Mouse (Mus musculus) thymus, postnatal 0 days (tissue): Measurements from ENCODE around the gene Wdr5. TPM values are rescaled to one million over a fixed set of nuclear protein-coding genes. Genes with fewer than 3 reads are reported as not detected.
A peak's percentile ranks its signal among the peaks of the same experiment; 100 is the strongest.
"Not testable (repeated sequence)": the region's sequence is repeated elsewhere in the genome, so short reads cannot be mapped to it uniquely, and the experiment has no call there.

Source experiments
- DNase-seq: peaks from one replicate; pipeline ENCODE4 v3.0.0-alpha.2; 2015; ENCODE audit warnings: low spot score
- polyA plus RNA-seq: library from polyadenylated mRNA; unstranded; fragments of >200 nt; fragmentation: Nextera tagmentation; extraction: Ambion mirVana; gene quantifications from 2 replicates; pipeline ENCODE4 v1.2.1, GENCODE M21; 2015

Gene Wdr5
- polyA plus RNA-seq, 1 experiment from 2014 or later = 41.7 TPM

- no peak for DNase-seq
Measured at GRCm38 (mm10) chr2:27496391-27497028, 18.4 kb upstream of the Wdr5 start.

DNA sequence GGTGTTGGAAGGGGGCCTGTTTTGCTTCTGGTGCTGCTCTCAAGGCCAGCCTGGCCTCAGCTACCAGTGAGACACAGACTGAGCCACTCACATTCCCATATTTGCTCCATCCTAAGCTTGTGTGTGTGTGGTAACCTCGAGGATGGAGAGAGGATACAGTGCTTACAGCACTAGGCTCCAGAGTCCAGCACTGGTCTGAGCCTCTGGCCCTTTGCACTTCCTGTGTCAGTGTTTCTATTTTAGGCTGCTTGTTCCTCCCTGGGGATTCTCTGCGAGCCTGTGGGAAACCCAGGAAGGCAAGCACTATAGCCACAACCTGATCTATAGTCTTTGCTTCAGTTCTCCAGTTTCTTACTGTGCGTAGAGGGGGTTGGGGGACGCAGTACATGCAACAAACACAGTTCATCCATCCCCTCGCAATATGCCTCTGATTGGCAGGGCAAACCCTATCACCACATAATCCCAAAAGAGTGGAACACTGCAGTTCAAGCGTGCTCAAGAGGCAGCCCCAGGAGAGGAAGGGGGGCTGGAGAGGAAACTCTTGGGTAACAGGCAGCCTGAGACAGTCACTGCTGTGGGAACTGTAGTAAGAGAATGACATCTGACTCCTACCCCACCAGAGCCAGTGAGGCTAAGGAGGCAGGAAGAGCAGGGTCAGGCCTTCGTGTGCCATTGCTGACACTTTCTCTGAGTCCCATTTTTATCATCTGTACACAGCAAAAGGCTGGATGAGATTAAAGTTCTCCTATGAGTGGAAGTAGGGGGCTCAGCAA lies 10.7 kb upstream of the Wdr5 start:
- no peak for DNase-seq

DNA sequence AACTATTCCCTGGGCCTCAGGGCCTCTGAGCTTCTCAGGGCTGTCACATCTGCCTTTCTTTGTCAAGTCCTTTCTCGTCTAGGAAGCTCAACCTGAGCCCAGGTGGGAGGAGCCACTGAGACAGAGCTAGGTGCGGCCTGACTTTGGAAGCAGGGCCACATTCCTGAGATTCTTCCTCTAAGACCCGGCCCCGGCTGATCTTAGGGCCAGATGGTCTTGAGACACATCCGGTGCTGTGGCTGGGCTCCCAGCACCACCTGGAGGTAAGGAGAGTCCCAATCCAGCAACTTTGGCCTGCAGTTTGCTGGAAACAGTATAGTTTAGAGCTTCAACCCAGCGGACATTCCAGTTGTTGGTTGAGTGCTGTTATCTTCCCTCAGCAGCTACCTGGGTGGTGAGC lies 9.4 kb upstream of the Wdr5 start:
- DNase-seq = no peak

- DNase-seq = not testable (repeated sequence)
Measured at GRCm38 (mm10) chr2:27506658-27507057, 8.3 kb upstream of the Wdr5 start.

GRCm38 (mm10) chr2:27507562-27507961 lies 7.4 kb upstream of the Wdr5 start, which contains the start of gene Brd3:
Brd3 (minus strand) TSS chr2:27507662.
- DNase-seq = no peak

GRCm38 (mm10) chr2:27510706-27511105 lies 4.3 kb upstream of the Wdr5 start:
- no peak for DNase-seq

DNA sequence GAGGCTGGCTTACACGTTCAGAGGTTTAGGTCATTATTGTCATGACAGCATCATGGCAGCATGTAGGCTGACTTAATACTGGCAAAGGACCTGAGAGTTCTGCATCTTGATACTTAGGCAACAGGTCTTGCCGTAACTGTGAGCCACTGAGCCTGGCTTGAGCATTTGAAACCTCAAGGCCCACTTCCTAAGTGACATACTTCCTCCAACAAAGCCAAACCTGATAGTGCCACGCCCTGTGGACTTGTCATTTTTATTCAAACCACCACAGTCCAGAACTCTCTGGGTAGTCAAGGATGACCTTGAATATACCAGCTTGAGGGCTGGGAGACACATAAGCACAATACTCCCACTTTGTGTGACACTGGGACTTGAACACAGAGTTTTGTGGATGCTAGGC lies 2.0 kb upstream of the Wdr5 start:
- no peak for DNase-seq

GRCm38 (mm10) chr2:27513861-27514260 lies 1.1 kb upstream of the Wdr5 start:
- no peak for DNase-seq

GRCm38 (mm10) chr2:27515341-27516166 lies 597 bp downstream of the Wdr5 start:
- DNase-seq = peak; percentile 38

GRCm38 (mm10) chr2:27516289-27516688 lies 1.3 kb downstream of the Wdr5 start:
- DNase-seq = no peak

- DNase-seq = no peak
Measured at GRCm38 (mm10) chr2:27518283-27518682, 3.3 kb downstream of the Wdr5 start.

GRCm38 (mm10) chr2:27538455-27539330 lies 23.7 kb downstream of the Wdr5 start:
- DNase-seq = not testable (repeated sequence)

GRCm38 (mm10) chr2:27539336-27539735 lies 24.4 kb downstream of the Wdr5 start:
- DNase-seq = no peak

DNA sequence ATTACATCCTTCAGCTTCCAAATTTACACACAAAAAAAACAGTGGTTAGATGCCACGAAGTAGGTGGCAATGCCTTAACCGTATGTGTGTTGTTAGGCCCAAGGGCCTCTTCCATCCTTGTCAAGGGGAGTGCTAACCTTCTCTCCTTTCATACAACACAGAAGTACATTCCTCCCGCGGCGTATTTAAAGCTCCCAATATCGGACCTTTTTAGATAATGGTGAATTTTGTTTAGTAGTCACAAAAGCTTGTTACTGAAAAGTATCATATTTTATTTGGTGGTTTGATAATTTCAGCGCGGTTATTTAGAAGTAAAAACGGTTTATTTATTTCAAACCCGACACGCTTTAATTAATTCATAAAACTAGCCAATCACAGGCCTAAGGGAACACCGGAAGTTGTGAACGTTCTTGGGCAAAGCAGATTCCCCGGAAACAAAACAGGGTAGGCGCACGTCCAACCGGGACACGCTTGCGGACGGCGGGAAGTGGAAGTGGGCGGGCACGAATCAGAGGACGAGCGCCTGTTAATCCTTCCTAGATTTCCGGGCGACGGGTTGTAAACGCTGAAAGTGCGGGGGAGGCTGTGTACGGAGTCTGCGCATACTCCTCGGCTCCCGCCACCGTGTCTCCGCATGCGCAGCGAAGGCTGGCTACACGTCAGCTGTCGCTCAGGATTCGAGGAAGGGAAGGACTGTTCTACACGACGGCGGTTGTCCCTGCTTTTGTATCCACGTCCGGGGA lies 25.0 kb downstream of the Wdr5 start:
- DNase-seq = peak; percentile 95

DNA sequence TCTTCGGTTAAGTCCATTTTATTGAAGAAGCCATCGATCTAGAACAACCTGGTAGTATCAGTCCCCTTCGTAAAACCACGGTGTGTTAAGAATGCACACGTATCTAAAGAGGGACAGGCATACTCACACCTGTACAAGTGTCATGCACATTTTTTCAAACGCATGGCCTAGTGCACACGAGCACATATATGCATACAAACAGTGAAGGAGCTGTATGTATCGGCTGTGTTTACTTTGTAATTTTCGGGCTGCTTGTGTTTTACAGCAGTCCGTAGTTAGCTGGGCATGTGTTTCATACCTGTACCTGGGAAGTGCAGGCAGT lies 25.5 kb downstream of the Wdr5 start:
- DNase-seq = no peak

- no peak for DNase-seq
Measured at GRCm38 (mm10) chr2:27541225-27541624, 26.3 kb downstream of the Wdr5 start.

DNA sequence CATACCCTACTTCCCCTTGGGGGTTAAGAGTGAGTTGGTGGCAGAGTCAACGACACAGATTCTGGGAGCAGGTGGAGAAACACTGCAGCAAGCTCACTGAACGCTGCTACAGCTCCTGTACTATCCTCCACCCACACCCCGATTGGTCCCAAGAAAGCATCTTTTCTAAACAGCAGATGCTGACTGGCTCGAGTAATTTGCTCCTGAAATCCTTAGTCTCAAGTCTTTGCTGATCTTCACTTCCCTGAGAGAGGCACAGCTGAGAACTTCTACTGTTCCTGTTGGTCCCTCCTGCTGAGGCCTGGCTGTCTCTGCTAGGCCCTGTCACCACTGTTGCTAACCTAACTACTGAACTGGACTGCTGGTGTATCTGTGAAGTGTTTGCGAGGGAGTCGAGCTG lies 29.7 kb downstream of the Wdr5 start:
- no peak for DNase-seq

DNA sequence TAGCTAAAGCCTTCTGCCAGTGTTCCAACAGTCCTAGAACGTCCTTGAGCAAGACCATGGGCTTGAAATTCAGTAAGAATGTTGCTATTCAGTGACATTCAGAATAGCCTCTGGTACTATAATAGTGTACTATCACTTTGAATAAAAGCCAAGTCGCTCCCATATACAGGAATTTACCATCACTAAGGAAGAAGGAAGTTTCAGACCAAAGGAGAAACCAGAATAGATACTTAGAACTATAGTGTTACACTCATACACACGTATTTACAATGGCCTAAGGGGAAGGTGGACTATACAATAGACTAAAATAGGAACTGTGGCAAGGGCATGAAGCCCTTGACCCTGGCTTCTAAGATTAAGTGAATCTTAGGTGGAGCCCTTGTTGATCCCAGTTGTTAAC lies 30.6 kb downstream of the Wdr5 start:
- not testable (repeated sequence) for DNase-seq

DNA sequence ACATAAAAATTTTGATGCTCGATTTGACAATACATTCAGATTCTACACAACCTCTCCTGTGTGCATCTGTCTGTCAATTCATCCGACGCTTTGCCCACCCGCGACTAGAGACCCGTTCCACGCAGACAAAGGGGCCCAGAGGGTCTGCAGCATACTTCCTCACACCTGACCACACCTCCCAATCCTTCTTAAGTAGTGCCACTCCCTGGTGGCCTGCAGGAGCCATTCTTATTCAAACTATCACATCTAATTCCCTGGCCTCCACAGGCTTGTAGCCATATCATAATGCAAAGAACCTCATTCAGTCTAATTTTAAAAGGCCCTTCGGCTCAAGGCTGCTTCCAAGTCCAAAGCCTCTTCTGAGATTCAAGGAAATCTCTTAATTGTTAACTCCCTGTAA lies 31.1 kb downstream of the Wdr5 start:
- DNase-seq = not testable (repeated sequence)

GRCm38 (mm10) chr2:27547326-27547725 lies 32.4 kb downstream of the Wdr5 start:
- no peak for DNase-seq
